Mouse (Mus musculus) liver, embryonic 13.5 days (tissue): Measurements from ENCODE around the gene Psg17. TPM values are rescaled to one million over a fixed set of nuclear protein-coding genes. Genes with fewer than 3 reads are reported as not detected.

Experiments used
- polyA plus RNA-seq: library from polyadenylated mRNA; unstranded; fragments of >200 nt; fragmentation: Nextera tagmentation; extraction: Ambion mirVana; gene quantifications from 2 replicates; pipeline ENCODE4 v1.2.1, GENCODE M21; 2015

The Psg17 gene
- polyA plus RNA-seq, 1 experiment from 2014 or later, result not detected

Other genes with a start within 250 kb of the Psg17 start
- gene Psg23, start 205.1 kb downstream of the Psg17 start, polyA plus RNA-seq, result not detected in 2 replicates
- gene Psg21, start 164.9 kb downstream of the Psg17 start, polyA plus RNA-seq, result not detected in 2 replicates
- not detected in 2 replicates for gene Psg20, start 135.4 kb downstream of the Psg17 start, polyA plus RNA-seq
- 0.08 and 0.13 TPM in 2 replicates for gene Psg22, start 103.5 kb downstream of the Psg17 start, polyA plus RNA-seq
- not detected in 2 replicates for gene Psg19, start 23.1 kb downstream of the Psg17 start, polyA plus RNA-seq
- 0.08 and 0.20 TPM in 2 replicates for gene Mill2, start 18.4 kb upstream of the Psg17 start, polyA plus RNA-seq
- 10.8 and 13.3 TPM in 2 replicates for gene Pglyrp1, start 49.7 kb upstream of the Psg17 start, polyA plus RNA-seq
- 10.7 and 12.3 TPM in 2 replicates for gene Ccdc61, start 88.8 kb upstream of the Psg17 start, polyA plus RNA-seq
- 0.08 TPM in 2 replicates for gene Nova2, start 104.3 kb upstream of the Psg17 start, polyA plus RNA-seq
- gene Nanos2, start 165.8 kb upstream of the Psg17 start, polyA plus RNA-seq, result not detected in 2 replicates
- gene Mypop, start 169.6 kb upstream of the Psg17 start, polyA plus RNA-seq, result 0.37 and 0.82 TPM in 2 replicates
- 9.2 and 9.3 TPM in 2 replicates for gene Irf2bp1, start 182.4 kb upstream of the Psg17 start, polyA plus RNA-seq
- gene Foxa3, start 201.9 kb upstream of the Psg17 start, polyA plus RNA-seq, result 25.6 and 29.4 TPM in 2 replicates
- 15.0 and 17.4 TPM in 2 replicates for gene Sympk, start 202.8 kb upstream of the Psg17 start, polyA plus RNA-seq
- gene Rsph6a, start 233.1 kb upstream of the Psg17 start, polyA plus RNA-seq, result not detected in 2 replicates